Mouse (Mus musculus): ENCODE data around the gene Atg9b. TPM values are rescaled to one million over a fixed set of nuclear protein-coding genes. Genes with fewer than 3 reads are reported as not detected.
A peak's percentile ranks its signal among the peaks of the same experiment; 100 is the strongest.

The Atg9b gene
- polyA plus RNA-seq, 1 experiment from 2014 or later = 2.3 TPM

DNA sequence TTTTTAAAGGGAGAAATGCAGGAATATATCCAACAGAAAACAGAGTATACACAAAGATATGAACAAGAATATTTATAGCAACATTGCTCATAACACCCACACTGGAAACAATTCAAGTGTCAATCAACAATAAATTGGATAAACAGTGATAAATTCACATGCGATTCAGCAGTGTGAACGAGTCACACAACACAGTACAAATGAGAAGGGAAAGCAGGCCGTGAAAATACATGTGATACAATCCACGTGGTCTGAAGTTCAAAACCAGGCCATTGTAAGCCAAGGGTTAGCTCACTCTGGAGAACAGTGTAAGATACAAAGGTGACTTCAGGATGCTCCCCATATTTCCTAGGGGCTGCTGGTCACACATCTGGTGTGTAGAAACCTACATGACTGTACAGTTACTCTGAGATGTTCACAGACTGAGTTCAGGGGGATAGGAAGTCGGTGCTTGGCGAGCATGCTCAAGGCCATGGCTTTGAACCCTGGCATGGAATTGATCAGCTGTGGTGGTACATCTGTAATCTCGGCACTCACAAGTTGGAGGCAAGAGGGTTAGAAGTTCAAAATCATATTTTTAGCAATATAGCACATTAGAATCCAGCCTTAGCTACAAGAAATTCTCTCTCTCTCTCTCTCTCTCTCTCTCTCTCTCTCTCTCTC lies 17.1 kb downstream of the Atg9b start:
- WGBS = 50% methylated on average over 7 of the region's 7 CpGs
- no peaks in the 10 kb centered on the region for H3K27me3 ChIP-seq (ENCODE audit: control insufficient read depth, insufficient read depth, low read length)
- no peak overlapping the region for H3K9ac ChIP-seq (ENCODE audit: low read length)
- H3K9me3 ChIP-seq (replicated peaks; ENCODE audit: control insufficient read depth, low read length) = no peaks in the 10 kb centered on the region
- ATAC-seq (replicated peaks; ENCODE audit: extremely low read depth, insufficient read depth, low FRiP score) = no peak
- no peak overlapping the region for H3K4me3 ChIP-seq (ENCODE audit: low read length)
- H3K4me1 ChIP-seq (ENCODE audit: control insufficient read depth, insufficient read depth, low read length) = peaks cover 10% of the 10 kb centered on the region
- H3K27ac ChIP-seq (ENCODE audit: low read length) = 0 out of 2 replicates have a peak overlapping the region, but pooled peaks have one; percentile 9
- H3K36me3 ChIP-seq (ENCODE audit: control insufficient read depth, insufficient read depth) = no peaks in the 10 kb centered on the region
- no peak overlapping the region for H3K4me2 ChIP-seq (ENCODE audit: low read depth, low read length)

DNA sequence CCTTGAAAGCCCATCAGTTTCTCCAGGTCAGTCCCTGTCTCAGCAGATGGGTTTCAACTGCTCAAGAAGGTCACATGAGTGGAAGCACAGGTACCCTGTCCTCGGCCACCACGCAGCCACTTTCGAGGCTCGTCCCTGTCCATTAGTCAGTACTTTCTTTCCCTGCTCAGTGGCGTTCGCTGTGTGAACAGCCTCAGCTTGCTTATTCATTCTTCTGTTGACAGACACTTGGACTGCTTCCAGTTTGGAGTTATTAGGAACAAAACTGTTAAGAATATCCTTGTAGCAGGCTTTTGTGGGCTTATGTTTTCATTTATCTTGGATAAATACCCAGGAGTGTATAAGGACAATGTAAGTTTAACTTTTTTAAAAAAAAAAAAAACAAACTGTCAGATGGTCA lies 17.7 kb downstream of the Atg9b start:
- Histone ChIP-seq H3K4me2 (ENCODE audit: low read depth, low read length) (no peak overlapping the region), H3K9ac (ENCODE audit: low read length) (peak overlapping the region; percentile 27; the same call in 1 of the 2 replicates), H3K9me3 (replicated peaks; ENCODE audit: control insufficient read depth, low read length) (no peaks in the 10 kb centered on the region), H3K27me3 (ENCODE audit: control insufficient read depth, insufficient read depth, low read length) (no peaks in the 10 kb centered on the region), H3K36me3 (ENCODE audit: control insufficient read depth, insufficient read depth) (no peaks in the 10 kb centered on the region), H3K4me1 (ENCODE audit: control insufficient read depth, insufficient read depth, low read length) (peaks cover 10% of the 10 kb centered on the region), H3K4me3 (ENCODE audit: low read length) (no peak overlapping the region), H3K27ac (ENCODE audit: low read length) (peak overlapping the region; percentile 25)
- ATAC-seq (replicated peaks; ENCODE audit: extremely low read depth, insufficient read depth, low FRiP score) = no peak; the same call in 1 of the 2 replicates
- WGBS = 13% methylated on average over 6 of the region's 6 CpGs

DNA sequence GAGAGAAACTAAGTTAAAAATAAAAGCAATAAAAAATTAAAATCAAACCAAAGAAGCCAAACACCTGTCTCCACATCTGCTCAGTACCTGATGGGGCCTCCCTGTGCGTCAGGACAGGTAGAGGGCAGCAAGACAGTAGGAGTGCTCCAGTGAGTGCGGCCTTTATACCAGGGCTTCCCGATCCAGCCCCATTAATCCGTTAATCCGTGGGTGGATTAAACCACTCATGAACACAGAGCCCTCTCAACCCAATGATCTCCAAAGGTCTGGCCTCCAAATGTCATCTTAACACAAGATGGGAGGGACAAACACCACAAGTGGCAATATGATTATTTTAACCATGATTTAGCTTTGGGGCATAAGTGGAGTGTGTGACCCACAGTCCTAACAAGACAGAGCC lies 18.1 kb downstream of the Atg9b start:
- Histone ChIP-seq H3K27ac (ENCODE audit: low read length) (peak overlapping the region; percentile 25), H3K4me1 (ENCODE audit: control insufficient read depth, insufficient read depth, low read length) (peaks cover 10% of the 10 kb centered on the region), H3K36me3 (ENCODE audit: control insufficient read depth, insufficient read depth) (no peaks in the 10 kb centered on the region), H3K9ac (ENCODE audit: low read length) (peak overlapping the region; percentile 27; the same call in 1 of the 2 replicates), H3K4me3 (ENCODE audit: low read length) (no peak overlapping the region), H3K27me3 (ENCODE audit: control insufficient read depth, insufficient read depth, low read length) (no peaks in the 10 kb centered on the region), H3K9me3 (replicated peaks; ENCODE audit: control insufficient read depth, low read length) (no peaks in the 10 kb centered on the region), H3K4me2 (ENCODE audit: low read depth, low read length) (no peak overlapping the region)
- 83% methylated on average over 5 of the region's 5 CpGs for WGBS
- ATAC-seq (replicated peaks; ENCODE audit: extremely low read depth, insufficient read depth, low FRiP score) = no peak

DNA sequence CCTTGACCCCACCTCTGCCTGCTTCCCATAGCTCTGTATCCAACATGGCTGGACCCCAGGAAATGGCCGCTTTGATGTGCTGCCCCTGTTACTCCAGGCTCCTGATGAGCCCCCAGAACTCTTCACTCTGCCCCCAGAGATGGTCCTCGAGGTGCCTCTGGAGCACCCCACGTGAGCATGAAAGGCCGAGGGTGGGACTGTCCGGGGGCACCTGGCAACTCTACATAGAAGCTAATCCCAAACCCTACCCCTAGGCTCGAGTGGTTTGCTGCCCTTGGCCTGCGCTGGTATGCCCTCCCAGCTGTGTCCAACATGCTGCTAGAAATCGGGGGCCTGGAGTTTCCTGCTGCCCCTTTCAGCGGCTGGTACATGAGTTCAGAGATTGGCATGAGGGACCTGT lies 22.2 kb downstream of the Atg9b start:
- H3K4me1 ChIP-seq (ENCODE audit: control insufficient read depth, insufficient read depth, low read length) = peaks cover 13% of the 10 kb centered on the region
- H3K27me3 ChIP-seq (ENCODE audit: control insufficient read depth, insufficient read depth, low read length) = no peaks in the 10 kb centered on the region
- ATAC-seq (replicated peaks; ENCODE audit: extremely low read depth, insufficient read depth, low FRiP score) = no peak
- H3K36me3 ChIP-seq (ENCODE audit: control insufficient read depth, insufficient read depth) = no peaks in the 10 kb centered on the region
- no peak overlapping the region for H3K4me2 ChIP-seq (ENCODE audit: low read depth, low read length)
- 85% methylated on average over 9 of the region's 9 CpGs for WGBS
- H3K27ac ChIP-seq (ENCODE audit: low read length) = no peak overlapping the region
- no peaks in the 10 kb centered on the region for H3K9me3 ChIP-seq (replicated peaks; ENCODE audit: control insufficient read depth, low read length)
- no peak overlapping the region for H3K4me3 ChIP-seq (ENCODE audit: low read length)
- H3K9ac ChIP-seq (ENCODE audit: low read length) = no peak overlapping the region

DNA sequence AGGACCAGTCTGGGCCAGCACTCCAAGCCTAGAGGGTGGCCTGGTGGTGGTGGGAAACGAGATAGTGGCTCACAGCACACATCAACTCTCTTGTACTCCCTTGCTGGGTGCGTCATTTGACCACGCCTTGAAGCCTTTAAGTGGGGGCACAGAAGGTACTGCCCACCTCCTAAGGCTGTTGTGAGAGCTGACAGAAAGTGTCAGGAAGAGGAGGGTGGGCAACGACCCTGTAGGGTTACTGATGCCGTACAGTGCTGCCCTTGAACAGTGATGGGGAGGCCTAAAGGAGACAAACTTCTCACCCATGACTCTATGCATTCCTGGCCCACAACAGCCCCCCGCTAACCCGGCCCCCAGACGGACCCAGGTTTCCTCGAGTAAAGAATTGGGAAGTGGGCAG lies 25.5 kb downstream of the Atg9b start:
- peaks cover 5% of the 10 kb centered on the region for H3K4me1 ChIP-seq (ENCODE audit: control insufficient read depth, insufficient read depth, low read length)
- H3K9ac ChIP-seq (ENCODE audit: low read length) = no peak overlapping the region
- peak overlapping the region; percentile 52 for H3K4me3 ChIP-seq (ENCODE audit: low read length)
- no peaks in the 10 kb centered on the region for H3K9me3 ChIP-seq (replicated peaks; ENCODE audit: control insufficient read depth, low read length)
- ATAC-seq (replicated peaks; ENCODE audit: extremely low read depth, insufficient read depth, low FRiP score) = no peak
- peak overlapping the region; percentile 60 for H3K4me2 ChIP-seq (ENCODE audit: low read depth, low read length)
- H3K27me3 ChIP-seq (ENCODE audit: control insufficient read depth, insufficient read depth, low read length) = no peaks in the 10 kb centered on the region
- WGBS = 80% methylated on average over 9 of the region's 9 CpGs
- H3K36me3 ChIP-seq (ENCODE audit: control insufficient read depth, insufficient read depth) = no peaks in the 10 kb centered on the region
- H3K27ac ChIP-seq (ENCODE audit: low read length) = no peak overlapping the region

DNA sequence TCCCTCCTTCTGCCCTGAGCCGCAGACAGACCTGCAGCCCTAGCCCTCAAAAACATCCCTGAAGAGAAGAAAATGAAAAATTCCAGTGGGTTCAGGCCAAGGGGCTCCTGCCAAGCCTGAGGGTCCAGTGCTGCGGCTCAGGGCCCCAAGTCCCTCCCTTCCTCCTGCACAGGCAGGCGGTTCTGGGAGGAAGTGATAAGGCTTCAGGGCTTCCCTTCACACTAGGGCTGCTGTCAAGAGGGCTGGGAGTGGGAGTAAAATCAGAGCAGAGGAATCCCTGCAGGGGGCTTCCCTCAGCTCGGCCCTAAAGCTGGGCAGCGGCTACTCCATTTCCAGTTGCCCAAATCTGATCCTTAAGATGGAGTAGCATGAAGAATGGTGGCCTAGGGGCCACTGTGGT lies 26.4 kb downstream of the Atg9b start:
- Histone ChIP-seq H3K27me3 (ENCODE audit: control insufficient read depth, insufficient read depth, low read length) (no peaks in the 10 kb centered on the region), H3K4me3 (ENCODE audit: low read length) (peak overlapping the region; percentile 52), H3K4me1 (ENCODE audit: control insufficient read depth, insufficient read depth, low read length) (peaks cover 5% of the 10 kb centered on the region), H3K4me2 (ENCODE audit: low read depth, low read length) (peak overlapping the region; percentile 60), H3K9ac (ENCODE audit: low read length) (peak overlapping the region; percentile 67), H3K9me3 (replicated peaks; ENCODE audit: control insufficient read depth, low read length) (no peaks in the 10 kb centered on the region), H3K27ac (ENCODE audit: low read length) (peak overlapping the region; percentile 85), H3K36me3 (ENCODE audit: control insufficient read depth, insufficient read depth) (no peaks in the 10 kb centered on the region)
- 11% methylated on average over 5 of the region's 5 CpGs for WGBS
- ATAC-seq (replicated peaks; ENCODE audit: extremely low read depth, insufficient read depth, low FRiP score) = peak; percentile 47

DNA sequence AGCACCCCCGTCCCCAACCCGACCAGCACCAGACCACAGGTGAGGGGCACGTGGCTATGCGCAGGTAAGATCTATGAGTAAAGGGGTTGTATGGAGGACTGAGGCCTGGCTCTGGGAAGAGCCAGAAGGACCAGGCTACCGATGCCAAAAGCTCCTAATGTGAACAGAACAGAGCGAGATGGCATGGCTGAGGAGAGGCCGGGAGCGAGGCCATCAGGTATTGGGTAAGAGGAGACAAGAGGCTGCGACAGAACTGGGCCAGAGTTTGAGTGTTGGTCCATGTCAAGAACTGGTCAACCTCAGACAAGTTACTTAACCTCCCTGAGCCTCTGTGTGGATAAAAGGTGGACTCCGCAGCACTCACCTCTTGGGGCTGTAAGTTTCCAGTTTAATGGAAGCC lies 27.0 kb downstream of the Atg9b start:
- Histone ChIP-seq H3K4me1 (ENCODE audit: control insufficient read depth, insufficient read depth, low read length) (peaks cover 5% of the 10 kb centered on the region), H3K36me3 (ENCODE audit: control insufficient read depth, insufficient read depth) (no peaks in the 10 kb centered on the region), H3K4me3 (ENCODE audit: low read length) (peak overlapping the region; percentile 52), H3K27ac (ENCODE audit: low read length) (peak overlapping the region; percentile 85), H3K4me2 (ENCODE audit: low read depth, low read length) (peak overlapping the region; percentile 60), H3K9me3 (replicated peaks; ENCODE audit: control insufficient read depth, low read length) (no peaks in the 10 kb centered on the region), H3K9ac (ENCODE audit: low read length) (peak overlapping the region; percentile 67), H3K27me3 (ENCODE audit: control insufficient read depth, insufficient read depth, low read length) (no peaks in the 10 kb centered on the region)
- no peak for ATAC-seq (replicated peaks; ENCODE audit: extremely low read depth, insufficient read depth, low FRiP score)
- WGBS = 77% methylated on average over 10 of the region's 10 CpGs

DNA sequence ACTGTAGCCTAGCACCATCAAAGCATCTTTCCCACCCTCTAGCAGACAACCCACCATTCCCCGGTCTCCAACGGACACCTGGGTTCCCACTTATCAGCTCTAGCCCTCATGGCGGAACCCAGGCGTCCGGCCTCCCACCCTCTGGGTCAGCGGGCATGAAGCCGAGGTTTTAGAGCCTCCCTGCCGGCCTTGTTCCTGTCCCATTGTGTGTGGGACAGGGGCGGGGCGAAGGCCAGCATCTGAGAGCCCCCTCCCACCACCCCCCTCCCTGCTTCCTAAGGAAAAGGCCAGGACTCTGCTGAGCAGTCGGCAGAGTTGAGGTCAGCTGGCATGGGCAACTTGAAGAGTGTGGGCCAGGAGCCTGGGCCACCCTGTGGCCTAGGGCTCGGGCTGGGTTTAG lies 27.4 kb downstream of the Atg9b start, which contains the start of gene Nos3:
Nos3 (plus strand) TSS at position 303 of the 400 bp plus-strand sequence.
- WGBS = 67% methylated on average over 12 of the region's 12 CpGs
- Histone ChIP-seq H3K9ac (ENCODE audit: low read length) (peak within 1 kb of the TSS; percentile 67), H3K36me3 (ENCODE audit: control insufficient read depth, insufficient read depth) (no peaks in the 10 kb centered on the region), H3K4me3 (ENCODE audit: low read length) (peak within 1 kb of the TSS; percentile 52), H3K9me3 (replicated peaks; ENCODE audit: control insufficient read depth, low read length) (no peaks in the 10 kb centered on the region), H3K4me1 (ENCODE audit: control insufficient read depth, insufficient read depth, low read length) (peaks cover 5% of the 10 kb centered on the region), H3K27ac (ENCODE audit: low read length) (peak within 1 kb of the TSS; percentile 85), H3K4me2 (ENCODE audit: low read depth, low read length) (peak within 1 kb of the TSS; percentile 60), H3K27me3 (ENCODE audit: control insufficient read depth, insufficient read depth, low read length) (no peaks in the 10 kb centered on the region)
- ATAC-seq (replicated peaks; ENCODE audit: extremely low read depth, insufficient read depth, low FRiP score) = peak; percentile 56

DNA sequence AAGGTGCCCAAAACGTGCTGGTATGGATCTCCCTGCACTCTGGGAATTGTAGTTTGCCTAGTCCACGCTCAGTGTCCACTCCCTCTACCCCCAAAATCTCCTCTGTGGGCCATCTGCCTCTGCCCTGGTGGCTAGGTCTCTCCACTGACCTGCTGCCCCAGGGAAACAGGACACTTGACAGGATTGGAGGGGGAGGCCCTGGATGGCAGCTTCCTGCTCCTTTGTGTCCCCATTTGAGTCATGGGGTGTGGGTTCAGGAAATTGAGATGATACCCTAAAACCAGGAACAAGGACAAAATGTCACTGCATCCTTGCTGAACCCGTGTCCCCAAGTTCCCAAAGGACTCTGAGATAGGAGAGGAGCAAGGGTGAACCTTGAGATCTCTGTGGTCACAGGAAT lies 27.9 kb downstream of the Atg9b start:
- H3K36me3 ChIP-seq (ENCODE audit: control insufficient read depth, insufficient read depth) = no peaks in the 10 kb centered on the region
- H3K4me2 ChIP-seq (ENCODE audit: low read depth, low read length) = no peak overlapping the region
- WGBS = 61% methylated on average over 3 of the region's 3 CpGs
- H3K4me1 ChIP-seq (ENCODE audit: control insufficient read depth, insufficient read depth, low read length) = peaks cover 5% of the 10 kb centered on the region
- H3K4me3 ChIP-seq (ENCODE audit: low read length) = no peak overlapping the region
- no peaks in the 10 kb centered on the region for H3K9me3 ChIP-seq (replicated peaks; ENCODE audit: control insufficient read depth, low read length)
- H3K27ac ChIP-seq (ENCODE audit: low read length) = peak overlapping the region; percentile 66
- no peaks in the 10 kb centered on the region for H3K27me3 ChIP-seq (ENCODE audit: control insufficient read depth, insufficient read depth, low read length)
- no peak for ATAC-seq (replicated peaks; ENCODE audit: extremely low read depth, insufficient read depth, low FRiP score)
- H3K9ac ChIP-seq (ENCODE audit: low read length) = no peak overlapping the region
